Mouse (Mus musculus) heart, adult 2 months (tissue): ENCODE measurements around the gene Fbxw2.

Experiments used
- EP300 ChIP-seq: fragments of 200-500 bp; IDR thresholded peaks from 2 replicates; pipeline ENCODE4 v1.6.1; 2011; ENCODE audit warnings: low read depth, low read length, control low read depth; ENCODE audit not compliant: insufficient read depth
- POLR2A ChIP-seq: fragments of 200-500 bp; IDR thresholded peaks from 2 replicates; pipeline ENCODE4 v1.6.1; 2011; ENCODE audit warnings: mild to moderate bottlenecking, low read depth, low read length, control low read depth; ENCODE audit not compliant: insufficient read depth

DNA sequence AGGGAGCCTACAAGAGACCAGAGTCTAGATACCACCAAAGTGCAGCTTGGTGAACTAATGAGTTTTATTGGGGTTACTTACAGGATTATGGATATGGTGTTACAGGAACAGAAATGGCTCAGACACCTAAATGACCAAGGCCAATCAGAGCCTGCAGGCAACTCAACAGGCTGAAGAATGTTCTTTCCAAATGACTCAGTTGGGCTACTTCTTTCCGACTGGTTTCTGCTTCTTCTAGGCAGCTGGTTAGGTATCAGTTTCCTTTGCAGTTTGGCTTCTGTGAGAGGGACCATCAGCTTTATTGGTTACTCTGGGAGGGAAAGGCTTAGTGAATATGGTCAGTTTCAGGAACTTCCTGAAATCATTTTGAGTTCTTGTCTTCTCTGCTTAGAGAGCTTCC lies 21.6 kb upstream of the Fbxw2 start:
- no peak for TF ChIP-seq POLR2A
- TF ChIP-seq EP300 = no peak
